Mouse (Mus musculus): Measurements from ENCODE around the gene Sesn3. TPM values are rescaled to one million over a fixed set of nuclear protein-coding genes. Genes with fewer than 3 reads are reported as not detected.
A peak's percentile ranks its signal among the peaks of the same experiment; 100 is the strongest.
"Not testable (repeated sequence)": the region's sequence is repeated elsewhere in the genome, so short reads cannot be mapped to it uniquely, and the experiment has no call there.

Gene Sesn3
- polyA plus RNA-seq, 1 experiment = 11.9 TPM

DNA sequence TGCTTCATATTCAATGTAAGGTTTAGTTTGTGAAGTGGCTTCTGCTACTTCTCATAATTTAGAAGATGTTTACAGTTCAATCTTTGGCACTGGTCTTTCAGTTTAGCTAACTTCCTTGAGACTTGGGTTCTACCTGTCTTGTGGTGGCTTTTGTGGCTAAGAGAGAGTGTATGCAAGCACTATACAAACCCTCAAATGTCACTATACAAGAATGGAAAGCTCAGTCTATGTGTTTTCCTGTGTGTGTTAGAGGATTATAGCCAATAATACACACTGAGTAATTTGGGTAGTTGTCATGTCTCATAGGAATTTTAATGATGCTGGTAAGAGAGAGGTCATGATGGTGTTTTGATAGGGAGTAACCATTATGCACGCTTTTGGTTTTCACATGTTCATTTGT lies 5.8 kb downstream of the Sesn3 start:
- no peak for DNase-seq (ENCODE audit: low spot score)

DNA sequence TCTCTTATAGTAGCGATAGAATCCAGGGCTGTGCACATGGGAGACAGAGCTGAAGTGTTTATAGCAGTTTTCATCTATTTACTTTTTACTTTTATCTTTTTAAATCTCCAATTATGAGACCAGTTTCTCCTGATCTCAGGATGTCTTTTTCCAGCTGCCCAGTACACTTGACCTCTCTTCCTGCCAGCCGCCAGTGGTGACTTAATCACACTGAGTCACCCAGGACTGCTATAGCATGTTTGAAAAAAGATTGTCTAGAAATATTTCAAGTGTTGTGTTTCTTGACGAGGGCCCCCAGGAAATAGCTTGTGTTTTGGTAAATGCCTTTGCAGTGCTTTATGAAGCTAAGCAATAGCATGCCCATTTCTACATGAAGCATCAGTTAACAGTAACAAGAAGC lies 10.2 kb downstream of the Sesn3 start:
- DNase-seq (ENCODE audit: low spot score) = no peak

DNA sequence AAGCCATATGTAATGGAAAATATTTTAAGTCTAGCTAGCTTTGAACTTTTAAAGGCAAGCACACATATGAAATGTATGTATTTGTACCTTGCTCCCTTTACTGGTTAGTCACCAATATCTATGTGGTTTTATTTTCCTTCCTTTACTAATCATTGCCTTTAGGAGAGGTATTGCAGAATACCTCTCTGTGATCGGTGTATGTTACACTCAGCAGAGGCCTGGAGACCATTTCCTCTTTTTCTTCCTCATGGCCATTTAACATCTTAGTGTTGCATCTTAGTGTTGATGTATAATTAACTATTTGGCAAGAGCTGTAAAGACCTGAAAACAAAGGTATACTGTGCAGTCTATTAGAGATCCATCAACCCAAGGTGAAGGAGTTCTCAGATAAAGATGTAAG lies 12.4 kb downstream of the Sesn3 start:
- DNase-seq (ENCODE audit: low spot score) = no peak

DNA sequence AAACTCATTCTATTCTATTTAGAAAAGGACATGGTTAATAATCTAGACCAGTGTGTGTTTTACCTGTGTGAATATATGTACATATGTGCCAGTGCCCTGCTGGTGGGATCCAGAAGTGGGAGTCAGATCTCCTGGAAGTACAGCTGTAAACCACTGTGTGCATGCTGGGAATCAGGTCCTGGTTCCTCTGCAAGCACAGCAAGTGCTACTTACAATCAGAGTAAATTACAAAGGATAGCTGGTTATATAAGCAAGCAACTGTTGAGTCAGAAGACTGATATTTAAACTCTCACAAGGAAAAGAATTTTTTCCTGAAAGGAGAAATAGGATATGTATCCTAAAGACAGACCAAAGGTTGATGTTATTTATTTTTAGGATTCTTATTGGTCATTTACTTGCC lies 13.6 kb downstream of the Sesn3 start:
- no peak for DNase-seq (ENCODE audit: low spot score)

DNA sequence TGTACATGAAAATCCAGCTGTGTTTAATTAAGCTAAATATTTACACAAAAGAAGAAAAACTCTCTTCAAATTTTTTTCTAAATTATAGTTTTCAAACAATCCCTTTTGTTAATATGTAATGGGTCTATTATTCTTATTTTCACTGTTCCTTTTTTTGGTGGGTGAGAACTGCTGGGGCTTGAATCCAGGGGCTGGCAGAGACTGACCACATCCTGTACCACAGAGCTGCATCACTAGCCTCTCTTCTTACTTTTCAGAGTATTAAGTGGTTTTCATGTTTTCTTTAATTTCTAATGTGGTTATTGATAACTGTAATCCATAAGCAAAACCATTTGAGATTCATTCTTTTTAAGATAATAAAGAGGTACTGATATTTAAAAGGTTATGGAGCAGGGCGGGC lies 19.0 kb downstream of the Sesn3 start:
- DNase-seq (ENCODE audit: low spot score) = no peak

DNA sequence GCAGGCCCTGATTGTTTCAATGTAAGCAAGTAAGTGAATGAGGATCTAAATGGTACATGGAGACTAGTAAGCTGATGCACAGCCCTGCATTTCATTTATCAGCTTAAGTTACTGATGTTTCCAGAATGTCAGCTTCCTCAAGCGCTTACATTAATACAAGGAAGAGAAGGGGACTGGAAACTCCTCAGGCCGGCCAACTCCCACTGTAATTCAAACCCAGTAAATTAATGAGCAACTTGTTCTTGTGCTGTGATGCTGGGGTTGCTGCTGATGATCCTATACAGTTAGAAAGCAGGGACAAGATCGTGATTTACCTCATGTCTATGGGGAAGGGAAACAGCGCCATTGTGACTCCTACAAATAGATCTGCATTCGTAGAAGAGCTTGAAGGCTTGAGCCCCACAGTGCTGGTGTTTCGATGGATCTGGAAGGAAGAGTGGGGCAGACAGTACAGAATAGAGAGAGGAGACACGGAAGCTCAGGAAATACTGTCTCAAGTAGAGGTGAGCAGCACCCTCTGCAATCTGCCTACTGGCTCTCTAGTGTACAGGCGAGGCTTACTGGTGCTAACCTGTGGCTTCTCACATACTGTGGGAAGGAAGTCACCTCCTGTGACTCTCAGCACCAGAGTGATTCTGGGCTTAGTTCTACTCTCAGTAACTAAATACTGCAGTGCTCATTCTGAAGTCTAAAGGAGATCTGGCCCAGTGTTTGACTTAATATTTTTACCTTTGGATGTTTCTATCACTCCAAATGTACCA lies 21.0 kb downstream of the Sesn3 start:
- no peak for DNase-seq (ENCODE audit: low spot score)

DNA sequence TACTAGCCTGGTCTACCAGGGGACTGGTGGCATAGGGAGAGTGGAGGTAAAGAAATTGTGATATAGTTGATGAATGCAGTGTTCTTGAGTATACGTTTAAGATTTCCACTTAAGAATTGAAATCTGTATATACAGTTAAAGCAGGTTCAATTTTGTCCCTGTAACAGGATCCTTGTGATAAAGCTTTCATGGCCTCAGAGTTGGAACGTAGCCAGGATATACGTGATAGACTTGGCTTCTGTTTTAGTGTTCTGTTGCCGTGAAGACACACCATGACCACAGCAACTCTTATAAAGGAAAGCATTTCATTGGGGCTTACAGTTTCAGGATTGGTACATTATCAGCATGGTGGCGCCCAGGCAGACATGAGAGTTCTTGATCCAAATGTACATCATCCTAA lies 22.3 kb downstream of the Sesn3 start:
- DNase-seq (ENCODE audit: low spot score) = no peak

DNA sequence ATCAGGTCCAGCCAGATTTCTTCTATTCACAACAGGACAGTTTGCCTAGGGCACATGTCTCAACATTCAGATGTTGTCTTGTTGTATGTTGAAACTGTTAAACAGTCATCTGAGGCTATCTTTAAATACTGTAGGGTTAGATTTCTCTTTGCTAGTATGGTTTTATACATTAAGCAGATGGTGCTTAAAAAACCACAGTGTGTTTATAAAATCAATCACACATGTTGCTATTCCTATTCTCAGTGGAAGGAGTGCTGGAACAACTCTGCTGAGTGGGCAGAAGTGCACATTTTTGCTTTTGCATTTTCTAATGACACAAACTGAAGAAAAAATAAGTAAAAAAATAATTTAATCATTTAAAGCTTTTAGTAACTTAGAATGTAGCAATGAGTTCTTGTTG lies 25.0 kb downstream of the Sesn3 start:
- DNase-seq (ENCODE audit: low spot score) = no peak

DNA sequence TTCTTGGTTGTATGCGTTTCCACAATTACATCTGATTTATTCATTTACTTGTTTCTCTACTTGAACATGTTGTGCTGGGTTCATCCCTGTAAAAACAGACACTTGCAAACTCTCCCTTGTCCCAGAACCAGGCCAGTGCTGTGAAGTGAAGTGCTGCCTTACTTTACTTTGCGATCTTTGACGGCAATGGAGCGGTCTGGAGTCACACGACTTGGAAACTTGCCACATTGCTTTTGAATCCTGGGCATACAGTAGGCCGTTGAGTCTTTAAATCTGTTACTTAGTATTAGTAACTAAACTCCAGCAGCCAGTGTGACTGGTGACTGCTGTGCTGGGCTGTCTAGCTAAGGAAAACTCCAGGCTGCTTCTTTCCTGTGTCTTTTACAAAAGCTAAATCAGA lies 25.9 kb downstream of the Sesn3 start:
- no peak for DNase-seq (ENCODE audit: low spot score)

DNA sequence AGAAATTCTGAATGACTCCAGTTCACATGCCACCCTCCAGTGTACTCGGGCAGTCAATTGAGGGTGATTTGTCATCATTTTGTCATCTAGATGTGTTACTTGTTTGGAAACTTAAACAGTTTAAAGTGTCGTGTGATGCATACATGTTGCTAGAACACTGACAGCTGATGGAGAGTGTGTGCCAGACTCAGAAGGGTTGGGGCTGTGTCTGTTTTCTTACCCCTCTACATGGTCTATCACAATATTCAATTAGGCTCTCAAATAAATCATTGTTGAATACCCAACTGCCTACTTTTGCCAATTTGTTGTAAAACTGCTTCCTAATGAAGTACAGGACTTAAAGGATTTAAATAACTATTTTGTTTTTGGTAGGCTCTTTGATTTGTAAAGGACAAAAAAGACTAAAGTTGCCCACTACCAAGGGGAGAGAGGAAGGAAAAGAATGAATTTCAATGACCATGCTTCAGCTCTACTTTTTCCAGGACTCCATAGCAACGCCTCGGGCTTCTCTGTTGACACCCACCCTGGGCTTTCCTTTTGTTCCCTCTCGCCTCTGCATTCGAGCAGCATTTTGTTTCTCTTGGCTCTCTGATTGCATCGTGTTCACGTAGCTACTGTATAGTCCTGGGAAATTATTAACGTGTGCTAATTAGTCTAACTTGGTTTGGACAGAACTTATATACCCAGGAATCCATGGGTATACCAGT lies 29.5 kb downstream of the Sesn3 start:
- DNase-seq (ENCODE audit: low spot score) = no peak

DNA sequence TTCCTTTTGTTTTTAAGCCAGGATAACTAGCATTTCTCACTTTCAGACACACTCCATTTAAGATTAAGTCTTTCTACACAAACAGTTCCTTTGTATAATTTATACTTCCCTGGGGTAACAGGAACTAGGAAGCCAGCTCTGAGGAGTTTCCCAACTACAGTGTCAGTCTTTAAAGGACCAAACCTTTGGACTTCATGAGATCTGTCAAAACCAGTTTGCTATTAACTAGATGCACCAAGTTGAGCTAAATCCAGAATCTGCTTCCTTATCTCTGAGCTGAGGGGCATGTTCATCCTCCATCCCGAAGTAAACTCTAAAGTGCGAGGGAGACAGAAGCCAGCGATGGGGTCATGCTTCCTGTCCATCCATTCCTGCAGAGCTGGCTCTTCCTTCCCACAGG lies 32.5 kb downstream of the Sesn3 start:
- DNase-seq (ENCODE audit: low spot score) = no peak

DNA sequence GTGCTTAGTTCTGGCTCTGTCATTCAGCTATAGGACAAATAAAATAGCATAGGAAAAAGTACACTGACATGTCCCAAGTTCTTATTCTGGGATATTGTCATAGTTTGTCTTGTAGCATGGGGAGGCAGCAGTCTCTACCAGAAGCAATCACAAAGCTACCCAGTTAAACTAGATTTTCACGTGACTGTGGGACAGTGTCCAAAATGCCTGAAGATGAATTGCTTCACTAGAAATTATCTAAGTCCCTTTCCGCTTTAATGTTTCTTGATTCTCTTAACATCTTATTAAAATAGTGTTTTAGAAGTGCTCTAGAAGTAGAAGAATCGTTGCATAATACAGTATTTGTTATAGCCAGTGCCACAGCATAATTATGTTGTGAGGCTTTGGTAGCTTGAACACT lies 39.1 kb downstream of the Sesn3 start:
- DNase-seq (ENCODE audit: low spot score) = no peak

DNA sequence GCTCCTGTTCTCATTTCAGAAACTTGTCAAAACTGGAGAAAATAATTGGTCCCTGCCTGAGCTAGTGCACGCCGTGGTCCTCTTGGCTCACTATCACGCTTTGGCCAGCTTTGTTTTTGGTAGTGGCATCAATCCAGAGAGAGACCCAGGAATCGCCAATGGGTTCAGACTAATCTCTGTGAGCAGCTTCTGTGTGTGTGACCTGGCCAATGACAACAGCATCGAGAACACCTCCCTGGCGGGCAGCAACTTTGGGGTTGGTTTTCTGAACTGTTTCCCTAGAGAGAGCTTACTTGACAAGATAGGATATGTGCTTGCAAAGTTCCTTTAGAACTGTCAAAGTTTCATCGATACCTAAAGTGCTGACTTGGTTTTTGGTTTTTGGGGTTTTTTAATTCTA lies 39.6 kb downstream of the Sesn3 start:
- no peak for DNase-seq (ENCODE audit: low spot score)

DNA sequence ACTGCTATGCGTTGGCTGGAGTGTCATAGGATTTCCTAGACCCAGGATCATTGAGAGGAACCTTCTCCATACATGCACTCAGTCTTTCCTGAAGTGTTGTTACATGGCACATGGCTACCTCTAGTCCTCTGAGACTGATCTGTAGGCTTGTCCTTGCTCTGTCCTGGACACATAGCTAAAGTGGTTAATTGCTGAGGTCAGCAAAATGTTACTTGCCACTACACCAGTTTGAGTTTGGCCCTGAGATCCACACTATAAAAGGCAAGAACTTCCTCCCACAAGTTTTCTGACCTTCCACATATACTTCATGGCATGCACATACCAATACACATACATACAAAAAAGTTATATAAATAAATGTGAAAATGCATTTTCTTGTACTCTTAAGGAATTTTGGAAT lies 41.8 kb downstream of the Sesn3 start:
- no peak for DNase-seq (ENCODE audit: low spot score)

DNA sequence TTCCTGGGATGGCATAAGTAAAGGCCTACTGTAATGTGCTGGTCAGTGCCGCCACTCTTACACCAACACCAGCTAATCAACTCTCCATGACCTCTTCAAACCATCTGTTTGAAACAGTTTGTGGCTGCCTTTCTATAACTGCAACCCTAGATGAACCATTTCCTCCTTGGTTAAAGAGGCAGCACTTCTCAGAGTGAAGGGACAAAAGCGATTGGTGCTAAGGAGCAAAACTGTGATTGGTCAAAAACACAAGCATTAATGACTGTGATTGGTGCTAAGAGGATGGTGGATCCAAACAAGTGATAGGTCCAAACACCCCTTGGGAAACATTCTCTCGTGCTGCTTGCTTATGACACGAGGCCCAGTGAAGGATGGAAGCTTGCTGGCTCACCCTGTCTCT lies 61.0 kb downstream of the Sesn3 start:
- DNase-seq (ENCODE audit: low spot score) = no peak

DNA sequence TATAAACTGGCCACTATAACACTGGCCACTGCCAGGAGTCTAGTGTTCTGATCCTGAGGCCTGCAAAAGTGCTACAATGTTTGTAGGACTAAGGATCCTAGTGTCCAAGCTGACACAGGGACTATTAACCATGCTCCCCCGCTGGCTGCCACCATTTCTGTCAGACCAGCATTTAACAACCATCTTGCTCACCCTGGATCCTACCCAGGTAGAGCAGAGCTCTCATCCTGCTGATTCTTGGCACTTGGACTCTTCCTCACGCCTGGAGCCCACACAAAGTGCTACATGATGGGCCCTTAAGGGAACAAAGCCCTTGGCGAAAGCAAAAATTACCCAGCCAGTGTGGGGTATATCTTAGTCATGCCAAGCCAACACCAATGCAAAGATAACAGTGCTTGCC lies 62.0 kb downstream of the Sesn3 start:
- no peak for DNase-seq (ENCODE audit: low spot score)

DNA sequence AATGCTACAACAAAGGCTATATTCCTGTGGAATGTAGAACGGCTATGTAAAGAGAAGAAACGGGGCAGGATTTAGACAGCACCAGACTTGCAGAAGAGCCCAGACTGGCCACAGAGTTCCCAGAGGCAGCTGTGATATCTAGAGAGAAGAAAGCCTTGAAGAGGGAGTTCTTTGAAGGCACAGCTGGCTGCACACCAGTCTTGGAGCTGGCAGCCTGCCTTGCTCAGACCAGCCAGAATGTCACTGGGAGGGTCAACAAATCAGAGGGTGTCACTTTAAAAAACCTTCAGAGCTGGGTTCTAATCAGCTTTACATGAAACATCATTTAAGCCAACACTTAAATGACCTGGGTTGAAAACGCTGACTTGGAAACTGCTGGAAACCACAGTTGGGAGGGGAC lies 63.8 kb downstream of the Sesn3 start:
- no peak for DNase-seq (ENCODE audit: low spot score)

DNA sequence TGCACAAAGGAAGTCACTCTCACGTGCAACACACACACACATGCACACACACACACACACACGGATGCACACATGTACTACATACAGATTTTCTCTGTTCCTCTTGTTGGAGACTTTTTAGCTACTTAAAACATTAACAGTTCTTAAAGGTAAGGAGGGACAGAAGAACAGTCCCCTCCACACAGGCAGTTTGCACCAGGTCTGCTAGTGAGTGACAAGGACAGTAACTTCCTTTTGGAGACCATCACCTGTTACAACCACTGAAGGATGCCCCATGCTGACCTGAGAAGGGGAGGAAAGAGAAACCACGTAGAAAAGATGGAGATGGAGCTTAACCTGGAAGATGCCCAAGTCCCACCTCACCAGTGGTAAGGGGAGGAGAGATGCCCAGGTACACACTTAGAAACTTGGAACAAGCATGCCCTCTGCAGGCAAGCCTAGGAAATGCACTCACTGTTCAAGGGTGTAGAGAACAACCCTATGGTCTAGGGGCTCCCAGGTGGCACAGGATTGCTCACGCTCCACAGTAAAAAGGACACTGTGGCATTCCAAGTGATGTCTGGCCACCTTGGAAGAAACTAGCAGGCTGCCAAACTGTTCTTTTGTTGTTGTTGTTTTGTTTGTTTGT lies 67.3 kb downstream of the Sesn3 start:
- peak; percentile 47 for DNase-seq (ENCODE audit: low spot score)

DNA sequence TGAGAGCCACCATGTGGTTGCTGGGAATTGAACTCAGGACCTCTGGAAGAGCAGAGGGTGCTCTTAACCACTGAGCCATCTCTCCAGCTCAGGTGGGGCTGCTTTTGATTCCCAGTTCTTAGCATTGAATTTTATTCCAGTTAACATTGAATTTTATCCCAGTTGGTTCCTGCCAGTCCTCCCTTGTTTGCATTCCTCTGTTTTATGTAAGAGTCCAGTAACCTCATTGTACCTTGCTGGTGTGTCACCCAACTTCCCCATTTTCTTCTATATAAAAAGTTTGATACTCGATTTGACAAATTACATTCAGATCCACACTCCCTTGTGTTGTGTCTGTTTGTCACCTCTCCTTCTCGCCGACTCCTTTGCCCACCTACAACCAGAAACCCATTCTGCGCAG lies 71.0 kb downstream of the Sesn3 start:
- DNase-seq (ENCODE audit: low spot score) = not testable (repeated sequence)

DNA sequence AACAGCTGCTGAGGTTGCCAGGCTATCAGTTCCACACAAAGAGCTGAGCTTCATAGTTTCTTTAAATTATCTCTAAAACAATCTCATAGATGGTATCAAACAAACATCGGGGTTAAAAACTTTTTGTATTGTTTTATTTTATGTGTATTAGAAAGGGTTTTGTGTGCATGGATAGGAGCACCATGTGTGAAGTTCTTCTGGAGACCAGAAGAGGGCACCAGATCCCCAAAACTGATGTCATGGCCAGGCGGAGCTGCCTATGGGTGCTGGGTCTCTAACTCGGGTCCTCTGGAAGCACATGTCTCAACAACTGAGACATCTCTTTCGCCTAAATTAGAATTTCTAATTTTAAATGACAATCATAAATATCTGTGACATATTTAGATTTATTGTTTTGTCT lies 73.5 kb downstream of the Sesn3 start:
- DNase-seq (ENCODE audit: low spot score) = no peak

DNA sequence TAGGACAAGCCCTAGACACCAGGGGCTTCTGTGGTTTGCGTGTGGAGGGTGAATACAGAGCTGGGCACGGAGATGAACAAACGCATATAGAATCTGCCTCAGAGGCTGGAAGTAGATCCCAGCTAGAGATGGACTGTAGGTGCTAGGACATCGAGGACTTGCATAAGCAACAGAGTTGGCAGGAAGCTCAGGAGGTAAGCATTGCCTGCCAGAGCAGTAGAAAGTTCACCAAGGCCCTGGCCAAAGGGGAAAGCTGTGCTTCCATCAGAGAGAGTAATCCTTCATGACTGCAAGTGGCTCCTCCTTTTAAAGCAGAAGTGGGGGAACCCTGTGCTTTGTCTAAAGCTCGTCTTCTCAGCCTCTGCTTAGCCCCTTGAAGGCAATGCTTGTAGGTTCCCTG lies 74.5 kb downstream of the Sesn3 start:
- DNase-seq (ENCODE audit: low spot score) = no peak

DNA sequence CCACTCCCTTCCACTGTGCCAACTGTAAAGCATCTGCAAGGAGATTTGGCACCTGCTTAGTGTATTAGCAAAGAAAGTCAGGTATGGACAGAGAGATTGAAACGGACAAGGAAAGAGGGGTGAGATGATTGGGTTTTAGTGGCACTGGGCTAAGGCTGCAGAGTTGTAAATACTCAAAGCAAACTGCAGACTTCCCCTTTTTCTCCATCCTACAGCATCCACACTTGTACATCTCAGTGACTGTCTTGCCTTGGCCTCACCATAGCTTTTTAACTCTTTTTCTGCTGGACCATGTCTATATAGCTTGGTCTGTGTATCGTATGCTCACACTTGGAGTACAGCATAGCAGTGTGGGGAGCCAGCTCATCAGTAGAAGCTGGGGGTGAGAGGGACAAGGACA lies 75.9 kb downstream of the Sesn3 start:
- no peak for DNase-seq (ENCODE audit: low spot score)

DNA sequence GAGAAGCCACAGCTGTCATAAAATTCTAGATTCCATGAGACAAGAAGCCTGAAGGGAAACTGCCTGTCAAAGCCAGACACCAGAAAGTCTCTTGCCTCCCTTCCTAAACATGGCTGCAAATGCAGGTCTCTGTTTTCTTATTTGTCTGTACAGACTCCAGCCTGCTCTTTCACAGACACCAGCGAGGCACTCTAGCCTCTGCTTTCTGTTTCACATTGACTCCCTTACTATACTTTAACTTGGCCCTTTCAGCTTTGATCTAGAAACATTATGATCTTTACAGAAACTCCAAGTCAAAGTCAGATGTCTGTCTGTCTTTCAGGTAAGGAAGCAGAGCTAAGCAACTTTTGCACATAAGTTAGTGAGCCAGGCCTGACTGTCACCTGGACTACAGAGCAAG lies 77.5 kb downstream of the Sesn3 start:
- no peak for DNase-seq (ENCODE audit: low spot score)

All from urinary bladder, adult 2 months (tissue).